Mouse (Mus musculus): ENCODE measurements around the gene Tars2. TPM values are rescaled to one million over a fixed set of nuclear protein-coding genes. Genes with fewer than 3 reads are reported as not detected.

The Tars2 gene
- polyA plus RNA-seq, 1 experiment, result 29.3 TPM

- Histone ChIP-seq H3K27me3 (replicated peaks; ENCODE audit: control insufficient read depth, insufficient read depth, low read length) (no peaks in the 10 kb centered on the region), H3K36me3 (ENCODE audit: control insufficient read depth, insufficient read depth, low read length) (no peaks in the 10 kb centered on the region), H3K4me3 (ENCODE audit: insufficient read depth, low read depth, low read length) (no peak overlapping the region), H3K27ac (ENCODE audit: insufficient read depth, low read depth, low read length) (no peak overlapping the region), H3K4me1 (ENCODE audit: control insufficient read depth, insufficient read depth, low read length) (no peaks in the 10 kb centered on the region)
- DNase-seq, result no peak
- WGBS, result 75% methylated on average over 7 of the region's 7 CpGs
- TF ChIP-seq CTCF (conservative IDR thresholded peaks at IDR 0.05; ENCODE audit: insufficient read depth, insufficient read length, low read depth, low read length) (no peak), POLR2A (IDR thresholded peaks at IDR 0.05; ENCODE audit: low read depth, low read length) (no peak)
Observed at GRCm38 (mm10) chr3:95726696-95727358, 33.2 kb downstream of the Tars2 start.

GRCm38 (mm10) chr3:95725863-95726262, 34.1 kb downstream of the Tars2 start:
- TF ChIP-seq CTCF (conservative IDR thresholded peaks at IDR 0.05; ENCODE audit: insufficient read depth, insufficient read length, low read depth, low read length), result no peak
- TF ChIP-seq POLR2A (IDR thresholded peaks at IDR 0.05; ENCODE audit: low read depth, low read length), result no peak
- 88% methylated on average over 7 of the region's 7 CpGs for WGBS
- no peak overlapping the region for H3K27ac ChIP-seq (ENCODE audit: insufficient read depth, low read depth, low read length)
- H3K36me3 ChIP-seq (ENCODE audit: control insufficient read depth, insufficient read depth, low read length), result no peaks in the 10 kb centered on the region
- DNase-seq, result no peak
- no peak overlapping the region for H3K4me3 ChIP-seq (ENCODE audit: insufficient read depth, low read depth, low read length)
- H3K27me3 ChIP-seq (replicated peaks; ENCODE audit: control insufficient read depth, insufficient read depth, low read length), result no peaks in the 10 kb centered on the region
- H3K4me1 ChIP-seq (ENCODE audit: control insufficient read depth, insufficient read depth, low read length), result no peaks in the 10 kb centered on the region

GRCm38 (mm10) chr3:95722386-95722785, 37.6 kb downstream of the Tars2 start:
- no peak overlapping the region for H3K4me3 ChIP-seq (ENCODE audit: insufficient read depth, low read depth, low read length)
- no peak overlapping the region for H3K27ac ChIP-seq (ENCODE audit: insufficient read depth, low read depth, low read length)
- no peak for DNase-seq
- no peaks in the 10 kb centered on the region for H3K27me3 ChIP-seq (replicated peaks; ENCODE audit: control insufficient read depth, insufficient read depth, low read length)
- TF ChIP-seq CTCF (conservative IDR thresholded peaks at IDR 0.05; ENCODE audit: insufficient read depth, insufficient read length, low read depth, low read length), result no peak
- TF ChIP-seq POLR2A (IDR thresholded peaks at IDR 0.05; ENCODE audit: low read depth, low read length), result no peak
- no peaks in the 10 kb centered on the region for H3K36me3 ChIP-seq (ENCODE audit: control insufficient read depth, insufficient read depth, low read length)
- WGBS, result 71% methylated on average over 3 of the region's 3 CpGs
- no peaks in the 10 kb centered on the region for H3K4me1 ChIP-seq (ENCODE audit: control insufficient read depth, insufficient read depth, low read length)

- DNase-seq, result no peak
- no peak overlapping the region for H3K27ac ChIP-seq (ENCODE audit: insufficient read depth, low read depth, low read length)
- TF ChIP-seq CTCF (conservative IDR thresholded peaks at IDR 0.05; ENCODE audit: insufficient read depth, insufficient read length, low read depth, low read length), result no peak
- TF ChIP-seq POLR2A (IDR thresholded peaks at IDR 0.05; ENCODE audit: low read depth, low read length), result no peak
Observed at GRCm38 (mm10) chr3:95718153-95718552, 41.9 kb downstream of the Tars2 start.

GRCm38 (mm10) chr3:95716075-95716474, 43.9 kb downstream of the Tars2 start:
- 90% methylated on average over 1 of the region's 1 CpGs for WGBS
- Histone ChIP-seq H3K27ac (ENCODE audit: insufficient read depth, low read depth, low read length) (no peak overlapping the region), H3K4me1 (ENCODE audit: control insufficient read depth, insufficient read depth, low read length) (no peaks in the 10 kb centered on the region), H3K36me3 (ENCODE audit: control insufficient read depth, insufficient read depth, low read length) (no peaks in the 10 kb centered on the region), H3K4me3 (ENCODE audit: insufficient read depth, low read depth, low read length) (no peak overlapping the region), H3K27me3 (replicated peaks; ENCODE audit: control insufficient read depth, insufficient read depth, low read length) (no peaks in the 10 kb centered on the region)
- no peak for TF ChIP-seq CTCF (conservative IDR thresholded peaks at IDR 0.05; ENCODE audit: insufficient read depth, insufficient read length, low read depth, low read length)
- no peak for TF ChIP-seq POLR2A (IDR thresholded peaks at IDR 0.05; ENCODE audit: low read depth, low read length)
- no peak for DNase-seq

More at GRCm38 (mm10) chr3:95718153-95718552, 41.9 kb downstream of the Tars2 start:
- WGBS, result 85% methylated on average over 2 of the region's 2 CpGs
- no peak overlapping the region for H3K4me3 ChIP-seq (ENCODE audit: insufficient read depth, low read depth, low read length)
- no peaks in the 10 kb centered on the region for H3K4me1 ChIP-seq (ENCODE audit: control insufficient read depth, insufficient read depth, low read length)
- no peaks in the 10 kb centered on the region for H3K36me3 ChIP-seq (ENCODE audit: control insufficient read depth, insufficient read depth, low read length)
- H3K27me3 ChIP-seq (replicated peaks; ENCODE audit: control insufficient read depth, insufficient read depth, low read length), result no peaks in the 10 kb centered on the region

- TF ChIP-seq POLR2A (IDR thresholded peaks at IDR 0.05; ENCODE audit: low read depth, low read length), result no peak
- TF ChIP-seq CTCF (conservative IDR thresholded peaks at IDR 0.05; ENCODE audit: insufficient read depth, insufficient read length, low read depth, low read length), result no peak
Observed at GRCm38 (mm10) chr3:95709967-95710366, 50.0 kb downstream of the Tars2 start.

GRCm38 (mm10) chr3:95709044-95709443, 51.0 kb downstream of the Tars2 start:
- DNase-seq, result no peak
- Histone ChIP-seq H3K4me3 (ENCODE audit: insufficient read depth, low read depth, low read length) (no peak overlapping the region), H3K36me3 (ENCODE audit: control insufficient read depth, insufficient read depth, low read length) (no peaks in the 10 kb centered on the region), H3K27me3 (replicated peaks; ENCODE audit: control insufficient read depth, insufficient read depth, low read length) (no peaks in the 10 kb centered on the region), H3K27ac (ENCODE audit: insufficient read depth, low read depth, low read length) (no peak overlapping the region), H3K4me1 (ENCODE audit: control insufficient read depth, insufficient read depth, low read length) (no peaks in the 10 kb centered on the region)
- no peak for TF ChIP-seq POLR2A (IDR thresholded peaks at IDR 0.05; ENCODE audit: low read depth, low read length)
- TF ChIP-seq CTCF (conservative IDR thresholded peaks at IDR 0.05; ENCODE audit: insufficient read depth, insufficient read length, low read depth, low read length), result no peak
- 85% methylated on average over 4 of the region's 4 CpGs for WGBS

More at GRCm38 (mm10) chr3:95709967-95710366, 50.0 kb downstream of the Tars2 start:
- no peaks in the 10 kb centered on the region for H3K4me1 ChIP-seq (ENCODE audit: control insufficient read depth, insufficient read depth, low read length)
- no peaks in the 10 kb centered on the region for H3K27me3 ChIP-seq (replicated peaks; ENCODE audit: control insufficient read depth, insufficient read depth, low read length)
- H3K27ac ChIP-seq (ENCODE audit: insufficient read depth, low read depth, low read length), result no peak overlapping the region
- DNase-seq, result no peak
- H3K4me3 ChIP-seq (ENCODE audit: insufficient read depth, low read depth, low read length), result no peak overlapping the region
- no peaks in the 10 kb centered on the region for H3K36me3 ChIP-seq (ENCODE audit: control insufficient read depth, insufficient read depth, low read length)

Measured in kidney, adult 2 months (tissue).